Mouse (Mus musculus) gastrocnemius, postnatal 25 days (tissue): Measurements from ENCODE around the gene Mrpl21. TPM values are rescaled to one million over a fixed set of nuclear protein-coding genes. Genes with fewer than 3 reads are reported as not detected.

Experiments used
- DNase-seq: peaks from one replicate; pipeline ENCODE4 v3.0.0; 2022
- total RNA-seq, 2 experiments: library from RNA; stranded (reverse); gene quantifications; 1 replicate in 1 of 2; 2 replicates in 1 of 2; pipeline ENCODE4 v1.2.3; 2021

Gene Mrpl21
- total RNA-seq, 2 experiments from 2014 or later = 57.9 to 63.2 TPM

DNA sequence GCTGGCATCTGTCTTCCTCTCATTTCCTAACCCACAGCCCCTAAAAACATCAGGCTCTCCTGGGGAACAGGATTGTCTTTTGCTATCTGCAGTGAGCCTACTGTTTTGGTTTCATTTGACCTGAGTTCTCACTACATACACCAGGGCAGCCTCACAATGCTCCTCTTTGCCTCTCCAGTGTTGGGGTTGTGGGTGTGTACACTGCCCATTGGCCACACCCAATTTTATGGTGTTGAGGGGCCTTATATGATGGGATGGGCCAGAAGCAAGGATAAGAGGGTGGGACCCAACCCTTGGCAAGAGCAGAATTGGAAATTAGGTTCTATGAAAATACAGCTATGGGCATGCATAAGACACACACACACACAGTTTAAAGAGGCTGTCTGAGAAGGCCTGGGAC is 14.3 kb downstream of the Mrpl21 start:
- DNase-seq = no peak

DNA sequence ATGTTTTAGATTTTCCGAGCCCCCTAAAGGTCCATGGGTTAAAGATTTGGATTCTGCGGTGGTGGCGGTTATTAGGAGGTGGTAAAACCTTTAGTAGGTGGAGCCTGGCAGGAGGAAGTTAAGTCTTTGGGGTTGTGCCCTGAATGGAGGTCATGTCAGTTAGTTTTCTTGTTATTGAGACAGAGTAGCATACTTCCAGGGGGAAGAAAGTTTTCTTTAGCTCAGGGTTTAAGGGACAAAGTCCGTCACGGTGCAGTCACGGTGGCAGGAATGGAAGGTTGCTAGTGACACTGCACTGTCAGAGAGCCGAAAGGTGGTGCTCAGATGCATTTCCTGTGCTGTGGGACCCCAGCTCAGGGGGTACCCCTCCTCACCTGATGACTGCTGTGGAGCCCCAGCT is 15.1 kb downstream of the Mrpl21 start:
- DNase-seq = no peak

DNA sequence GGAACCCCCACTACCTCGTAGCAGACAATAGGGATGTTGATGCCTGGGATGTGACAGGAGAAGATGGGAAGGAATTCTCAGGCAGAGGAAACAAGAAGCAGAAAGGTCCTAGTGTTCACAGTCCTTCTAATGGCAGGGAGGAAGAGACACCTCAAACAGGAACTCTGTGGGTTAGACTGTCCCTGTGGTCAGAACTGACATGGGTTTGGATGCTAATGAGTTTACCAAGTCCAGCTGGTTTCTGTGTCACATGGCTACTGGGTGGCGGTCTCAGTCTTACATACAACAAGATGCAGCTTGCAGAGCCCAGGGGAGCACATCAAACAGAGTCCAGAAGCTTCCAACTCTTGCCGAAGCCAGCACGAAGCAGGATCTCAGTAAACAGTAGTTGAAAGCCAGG is 21.3 kb downstream of the Mrpl21 start:
- DNase-seq = no peak

DNA sequence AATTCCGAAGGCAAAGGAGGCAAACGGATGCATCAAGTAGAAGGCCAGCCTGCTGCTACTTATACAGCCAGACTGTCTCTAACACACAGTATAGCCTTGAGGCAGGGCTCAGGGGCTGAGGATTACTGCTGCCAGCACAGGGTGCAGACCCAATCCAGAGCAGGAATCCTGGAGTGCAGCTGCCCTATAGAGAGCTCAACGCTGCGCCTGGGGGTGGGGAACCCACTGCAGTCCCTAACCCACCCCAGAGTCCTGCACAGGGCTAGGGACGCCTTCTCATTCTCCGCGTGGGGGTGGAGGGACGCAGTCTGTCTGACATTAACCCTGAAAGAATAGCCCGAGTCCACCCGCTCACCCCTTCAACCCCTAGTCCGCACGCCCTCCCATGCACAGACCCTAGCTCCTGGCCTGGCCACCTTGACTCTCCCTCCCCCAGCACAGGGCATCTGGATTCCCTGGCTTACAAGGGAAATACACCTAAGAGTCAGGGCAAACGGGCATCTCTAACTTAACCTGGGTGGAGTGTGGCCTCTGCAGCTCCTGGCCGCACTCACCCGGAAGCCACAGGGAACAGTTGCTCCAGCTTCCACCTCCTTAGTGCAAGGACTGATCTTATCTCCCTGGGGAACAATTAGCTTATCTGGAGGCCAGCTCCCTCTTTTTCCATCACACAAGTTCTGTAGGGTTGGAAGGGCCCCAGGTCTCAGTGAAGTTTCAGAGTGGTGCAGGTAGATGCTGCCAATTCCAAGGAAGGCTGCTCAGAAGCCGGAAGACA is 24.7 kb downstream of the Mrpl21 start:
- no peak for DNase-seq

DNA sequence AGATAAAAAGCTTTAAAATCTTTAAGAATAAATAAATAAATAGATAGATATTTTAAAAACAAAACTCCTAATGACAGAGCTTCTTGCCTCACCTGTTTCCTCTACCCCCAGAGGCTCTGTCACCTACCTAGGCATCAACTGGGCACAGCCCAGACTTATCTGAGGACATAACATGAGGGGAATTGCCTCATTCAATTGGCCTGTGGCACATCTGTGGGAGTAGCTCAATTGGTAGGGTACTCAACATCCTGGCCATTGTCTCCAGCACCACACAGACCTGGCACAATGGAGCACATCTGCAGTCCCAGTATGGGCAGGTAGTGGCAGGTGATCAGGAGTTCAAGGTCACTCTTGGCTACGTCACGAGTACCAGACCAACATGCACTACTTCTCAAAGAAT is 36.6 kb downstream of the Mrpl21 start:
- no peak for DNase-seq

DNA sequence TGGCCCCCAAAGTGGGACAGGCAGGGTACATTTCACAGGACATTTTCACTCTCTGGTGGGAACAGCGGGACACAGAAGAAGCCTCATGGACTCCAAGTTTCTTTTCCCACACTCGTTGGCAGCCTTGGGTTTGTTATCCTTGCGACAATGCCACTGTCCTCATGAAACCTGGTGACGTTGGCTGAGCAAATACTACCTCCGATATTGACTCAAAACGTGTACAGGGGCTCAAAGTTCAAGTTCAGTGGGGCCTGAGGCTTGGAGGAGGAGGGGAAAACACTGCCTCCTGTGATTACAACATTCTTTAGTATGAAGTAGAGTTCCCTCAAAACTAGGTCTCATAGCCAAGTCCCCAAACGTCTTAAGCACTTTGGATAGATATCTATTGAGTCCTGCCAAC is 37.4 kb downstream of the Mrpl21 start:
- DNase-seq = no peak

DNA sequence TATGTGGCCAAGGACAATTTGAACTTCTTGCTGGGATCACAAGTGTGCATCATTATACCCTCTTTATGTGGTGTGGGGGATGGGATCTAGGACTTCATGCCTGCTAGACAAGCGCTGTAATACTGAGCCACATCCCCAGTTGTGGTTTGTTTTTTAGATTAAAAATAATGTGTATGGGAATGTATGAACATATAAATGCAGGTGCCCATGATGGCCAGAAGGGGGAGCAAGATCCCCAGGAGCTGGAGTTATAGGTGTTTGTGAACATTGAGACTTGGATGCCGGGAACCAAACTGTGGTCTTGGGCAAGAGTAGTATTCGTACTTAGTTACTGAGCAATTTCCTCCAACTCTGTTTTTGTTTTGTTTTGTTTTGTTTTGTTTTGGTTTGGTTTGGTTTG is 38.1 kb downstream of the Mrpl21 start:
- DNase-seq = no peak

DNA sequence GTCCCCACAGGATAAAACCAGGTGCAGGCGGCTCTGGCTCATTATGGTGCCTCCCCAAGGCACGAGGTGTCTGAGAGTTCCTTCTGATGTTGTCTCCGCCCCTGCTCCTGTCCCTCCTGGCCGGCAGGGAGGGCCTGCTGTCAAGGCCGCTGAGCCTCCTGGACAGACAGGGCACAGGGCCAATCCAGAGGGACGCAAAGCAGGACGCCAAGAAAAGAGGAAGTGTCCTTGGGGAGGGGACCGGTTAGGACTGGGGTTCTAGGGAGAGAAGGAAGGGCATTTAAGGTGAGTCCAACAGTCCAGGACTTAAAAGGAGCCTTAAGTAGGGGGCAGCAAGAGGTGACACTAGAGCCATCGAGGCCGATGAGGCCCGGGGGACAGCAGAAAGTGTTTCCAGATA is 38.9 kb downstream of the Mrpl21 start:
- DNase-seq = peak; percentile 67

DNA sequence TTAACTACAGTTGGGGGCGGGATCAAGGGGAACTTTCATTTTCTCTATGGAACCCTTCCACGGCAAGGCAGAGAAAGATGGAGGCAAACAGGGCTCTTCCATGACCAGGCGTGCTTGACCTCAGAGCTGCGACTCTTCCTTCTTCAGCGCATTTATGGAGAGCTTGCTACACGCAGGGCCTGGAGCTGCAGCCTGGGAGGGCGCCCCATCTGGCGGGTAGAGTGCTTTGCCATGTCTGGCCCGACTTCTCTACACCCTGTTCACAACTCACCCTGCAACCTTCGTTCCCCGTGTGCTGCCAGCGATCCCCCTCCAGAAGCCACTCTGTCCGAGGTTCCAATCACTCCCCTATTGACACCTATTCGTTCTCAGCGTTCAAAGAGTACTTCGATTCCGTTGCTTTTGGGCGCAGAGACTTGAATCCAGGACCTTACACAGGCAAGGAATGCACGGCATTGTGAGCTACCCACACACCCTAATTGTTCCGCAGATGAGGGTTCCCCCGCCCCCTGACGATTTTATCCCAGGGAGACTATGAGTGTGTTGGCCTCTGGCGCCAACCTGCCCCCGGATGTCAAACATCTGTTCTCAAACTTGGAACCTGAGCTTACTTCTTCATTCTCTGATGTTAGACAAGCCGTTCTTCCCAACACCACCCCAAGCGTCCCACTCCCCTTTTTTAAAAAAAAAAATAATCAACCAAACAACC is 39.7 kb downstream of the Mrpl21 start, which contains the start of gene Cpt1a:
TSS of gene Cpt1a (plus strand) at position 74 of the 709 bp plus-strand sequence.
- DNase-seq = peak; percentile 64

DNA sequence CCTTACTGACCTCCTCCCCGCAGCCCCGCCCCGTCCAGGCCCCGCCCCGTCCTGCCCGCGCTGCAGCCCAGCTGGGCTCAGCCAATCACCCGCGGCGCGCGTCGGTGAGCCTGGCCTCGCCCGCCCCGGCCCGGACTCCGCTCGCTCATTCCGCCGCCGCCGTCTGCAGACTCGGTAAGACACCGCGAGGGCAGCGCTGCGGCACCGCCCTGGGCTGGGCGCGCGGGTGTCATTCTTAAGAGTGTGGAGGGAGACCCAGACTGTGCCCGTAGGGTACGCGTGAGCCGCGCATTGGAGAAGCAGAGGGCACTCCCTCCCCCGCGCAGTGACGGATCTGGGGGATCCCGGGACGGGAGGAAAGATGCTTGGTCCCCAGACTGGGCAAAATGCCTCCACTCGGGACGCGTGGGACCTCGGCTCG is 40.5 kb downstream of the Mrpl21 start:
- peak; percentile 92 for DNase-seq

DNA sequence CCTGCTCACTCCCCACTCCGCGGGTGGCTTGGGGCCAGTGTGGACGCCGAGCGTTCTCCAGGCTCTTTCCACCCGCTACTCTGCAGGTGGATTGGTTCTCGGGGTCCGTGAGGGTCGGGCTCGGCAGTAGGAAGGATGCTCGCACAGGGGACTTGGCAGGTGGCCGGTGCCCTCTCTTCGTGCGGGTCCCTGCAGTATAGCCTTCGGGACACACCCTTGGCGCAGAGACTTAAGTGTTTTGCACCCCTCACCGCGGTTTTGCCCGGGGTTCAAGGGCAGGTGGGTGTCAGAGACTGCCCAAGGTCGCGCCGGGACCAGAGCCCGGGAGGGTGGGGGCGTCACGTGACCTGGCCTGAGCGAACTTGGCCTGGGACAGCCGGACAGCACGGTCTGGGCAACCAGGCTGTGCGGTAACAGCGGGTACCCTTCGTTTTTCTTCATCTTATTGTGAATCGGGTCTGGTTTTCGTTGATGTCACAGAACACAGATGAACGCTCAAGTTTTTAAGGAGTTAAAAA is 41.1 kb downstream of the Mrpl21 start:
- DNase-seq = peak; percentile 76

DNA sequence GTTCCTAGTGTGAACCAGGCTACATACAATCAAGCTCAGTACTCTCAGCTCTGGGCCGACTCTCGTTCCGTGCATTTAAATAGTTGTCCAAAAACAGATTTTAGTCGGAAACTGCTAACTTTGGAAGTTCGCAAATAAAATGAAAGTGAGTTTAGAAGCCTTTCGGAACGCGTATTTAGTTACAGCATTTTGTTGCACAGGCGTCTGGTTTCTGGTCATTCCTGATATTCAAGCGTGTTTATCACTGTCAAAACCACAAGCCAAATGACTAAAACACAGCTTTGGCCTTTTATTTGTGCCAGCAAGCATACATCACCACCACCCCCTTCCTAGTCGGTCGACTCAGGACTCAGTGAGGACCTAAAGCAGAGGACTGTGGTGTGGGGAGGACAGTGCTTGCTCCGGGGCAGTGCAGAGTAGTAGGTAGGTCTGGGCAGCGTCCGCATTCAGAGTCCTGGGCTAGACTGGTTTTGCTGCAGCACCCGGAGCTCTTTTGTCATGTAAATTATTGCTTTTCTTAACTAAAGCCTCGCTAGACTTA is 41.6 kb downstream of the Mrpl21 start:
- DNase-seq = peak; percentile 21

DNA sequence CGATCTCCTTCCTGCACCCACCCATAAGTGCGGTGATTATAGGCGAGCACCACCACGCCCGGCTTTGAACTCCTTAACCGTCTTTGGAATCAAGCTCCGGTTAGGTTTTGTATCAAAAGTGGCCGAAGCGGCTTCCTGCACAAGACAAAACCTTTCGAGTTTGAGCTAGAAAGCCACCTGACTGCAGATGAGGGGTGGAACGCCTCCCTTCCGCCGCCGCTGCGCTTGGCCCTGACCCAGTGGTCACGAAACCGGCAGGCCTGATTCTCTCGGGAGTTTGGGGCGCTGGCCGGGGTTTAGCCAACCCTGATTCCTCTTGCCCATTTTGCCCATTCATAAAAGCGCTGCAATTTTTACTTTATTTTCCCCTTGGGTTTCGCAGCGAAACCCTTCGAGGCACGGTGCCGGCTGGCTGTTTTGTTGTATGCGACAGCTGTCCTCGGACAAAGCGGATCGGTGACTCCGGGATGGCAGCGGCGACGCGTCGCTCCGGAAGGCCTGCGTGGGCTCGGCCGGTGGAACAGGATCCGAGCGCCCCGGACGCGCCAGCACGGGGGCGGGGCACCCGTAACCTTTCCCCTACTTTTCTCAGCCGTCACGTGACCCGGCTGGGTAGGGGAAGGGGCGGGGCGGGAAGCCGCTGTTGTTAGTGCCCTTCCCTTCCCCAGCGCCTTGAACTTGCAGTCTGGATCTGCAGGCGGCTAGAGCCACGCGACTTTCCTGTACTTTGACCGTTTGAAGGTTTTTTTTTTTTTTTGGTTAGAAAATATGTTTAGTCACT is 42.4 kb downstream of the Mrpl21 start:
- DNase-seq = peak; percentile 94

DNA sequence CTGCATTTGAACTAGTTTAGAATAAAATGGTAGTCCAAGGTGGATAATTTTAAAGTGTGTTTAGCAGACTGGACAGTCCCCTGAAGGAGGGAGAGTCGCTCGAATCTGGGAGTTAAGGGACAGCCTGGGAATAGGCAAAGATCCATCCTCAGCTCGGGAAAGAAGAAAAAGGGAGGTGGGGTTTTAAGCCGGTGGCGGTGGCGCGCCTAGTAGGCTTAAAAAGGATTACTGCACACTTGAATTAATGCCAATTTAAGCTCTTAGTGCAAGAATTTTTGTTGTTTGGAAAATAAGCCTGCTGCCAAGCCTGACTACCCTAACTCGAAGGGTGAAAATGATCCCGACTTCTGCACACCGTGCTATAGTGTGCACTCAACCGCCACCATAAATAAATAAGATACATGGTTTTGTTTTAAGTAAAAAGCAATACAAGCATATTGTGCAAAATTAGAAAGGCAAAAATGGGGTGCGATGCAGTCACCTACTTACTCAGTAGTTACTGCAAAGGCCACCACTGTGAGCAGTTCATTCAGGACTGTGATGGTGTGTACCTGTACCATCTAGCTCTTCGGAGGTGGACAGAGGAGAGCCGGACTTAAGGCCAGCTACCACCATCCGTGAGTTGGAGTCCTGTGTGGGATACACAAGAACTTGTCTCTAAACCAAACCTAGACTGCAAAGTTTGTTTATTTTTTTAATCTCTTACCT is 43.2 kb downstream of the Mrpl21 start:
- DNase-seq = peak; percentile 20

DNA sequence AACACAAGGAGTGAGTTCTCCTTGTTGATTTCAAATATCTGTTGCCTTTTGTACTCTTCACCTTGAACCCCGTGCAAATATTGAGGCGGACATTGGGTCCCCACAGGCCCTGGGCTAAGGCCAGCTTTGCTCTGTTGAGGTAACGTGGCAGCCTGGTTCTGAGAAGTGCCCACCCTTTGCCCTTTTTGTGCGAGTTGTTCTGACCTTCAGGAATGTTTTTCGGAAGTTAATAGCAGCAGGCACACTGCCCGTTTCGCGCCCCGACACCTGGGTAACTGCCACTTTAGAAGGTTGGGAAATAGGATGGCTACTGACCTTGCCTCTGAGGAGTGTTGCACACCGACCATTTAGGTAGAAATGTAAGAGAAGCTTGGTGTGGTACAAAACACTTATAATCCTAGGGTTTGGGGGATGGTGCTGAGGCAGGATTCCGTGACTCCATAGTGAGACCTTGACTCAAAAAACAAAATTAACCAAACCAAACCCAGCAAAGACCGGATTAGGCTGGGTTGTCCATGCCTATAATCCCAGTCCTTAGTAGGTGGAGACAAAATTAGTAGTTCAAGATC is 43.9 kb downstream of the Mrpl21 start:
- no peak for DNase-seq

DNA sequence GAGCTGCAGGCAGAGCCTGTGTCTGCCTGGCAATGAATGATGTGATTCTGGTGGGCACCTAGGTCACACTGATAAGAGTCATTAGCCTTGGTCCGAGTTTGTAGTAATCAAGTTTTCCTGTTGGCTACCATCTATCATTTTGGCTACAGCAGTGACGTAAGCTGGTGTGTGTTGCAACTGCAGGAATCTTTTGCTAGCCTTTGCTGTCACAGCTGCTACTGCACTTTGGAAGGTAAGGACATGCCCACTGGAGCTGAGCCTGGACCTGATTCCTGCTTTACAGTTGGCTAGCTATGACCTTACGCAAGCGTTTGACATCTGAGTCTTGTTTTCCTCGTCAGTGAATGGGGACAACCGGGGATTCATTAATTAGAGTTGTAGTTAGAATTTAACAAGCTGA is 50.5 kb downstream of the Mrpl21 start:
- peak; percentile 73 for DNase-seq

DNA sequence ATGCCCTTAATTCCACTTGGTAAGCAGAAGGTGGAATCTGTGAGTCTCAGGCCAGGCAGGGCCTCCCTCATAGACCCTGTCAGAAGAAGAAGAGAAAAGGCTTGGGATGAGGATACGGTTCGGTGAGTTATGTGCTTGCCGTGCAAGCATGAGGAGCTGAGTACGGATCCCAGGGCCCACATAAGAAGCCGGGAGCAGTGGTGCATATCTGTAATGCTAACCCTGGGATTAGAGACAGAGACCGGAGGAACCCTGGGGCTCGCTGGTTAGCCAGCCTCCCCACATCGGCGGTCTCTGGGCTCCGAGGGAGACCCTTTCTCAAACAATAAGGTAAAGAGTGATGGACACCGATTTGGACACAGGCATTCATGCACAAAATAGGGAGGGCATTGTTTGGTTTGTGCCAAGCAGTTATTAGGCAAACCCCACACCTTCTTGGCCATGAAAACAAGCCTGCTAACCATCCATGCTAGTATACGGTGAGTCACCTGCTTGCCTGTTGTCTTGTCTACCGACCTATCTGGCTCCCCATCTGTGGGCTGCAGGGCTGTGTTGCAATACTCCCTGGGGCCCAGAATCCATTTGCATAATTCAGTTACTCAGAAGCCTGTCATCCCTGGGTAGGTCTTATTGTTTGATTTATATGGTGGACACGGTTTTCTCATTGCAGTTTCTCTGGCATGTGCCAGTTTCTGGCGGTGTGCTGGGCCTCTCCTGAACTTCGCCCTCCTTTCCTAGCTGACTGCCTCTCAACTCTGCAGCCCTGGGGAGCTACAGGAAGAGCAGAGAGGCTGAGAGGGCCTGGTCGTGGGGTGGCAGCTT is 51.2 kb downstream of the Mrpl21 start:
- no peak for DNase-seq

DNA sequence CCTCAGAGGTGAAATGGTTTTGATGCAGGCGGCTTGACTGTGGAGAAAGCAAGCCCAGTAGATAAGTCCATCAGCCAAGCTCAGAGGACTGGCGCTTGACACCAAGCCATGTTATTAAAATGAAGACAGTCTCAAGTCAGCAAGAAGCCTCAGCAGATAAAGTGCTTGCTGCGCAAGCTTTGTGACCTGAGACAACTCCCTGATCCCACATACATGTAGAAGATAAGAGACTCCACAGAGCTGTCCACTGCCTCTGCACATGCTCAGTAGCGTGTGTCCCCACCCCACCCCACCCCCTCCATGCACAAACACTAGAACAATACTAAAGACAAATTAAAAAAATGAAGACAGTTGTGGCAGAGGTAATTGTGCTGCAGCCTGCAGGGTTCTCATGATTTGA is 51.8 kb downstream of the Mrpl21 start:
- no peak for DNase-seq

DNA sequence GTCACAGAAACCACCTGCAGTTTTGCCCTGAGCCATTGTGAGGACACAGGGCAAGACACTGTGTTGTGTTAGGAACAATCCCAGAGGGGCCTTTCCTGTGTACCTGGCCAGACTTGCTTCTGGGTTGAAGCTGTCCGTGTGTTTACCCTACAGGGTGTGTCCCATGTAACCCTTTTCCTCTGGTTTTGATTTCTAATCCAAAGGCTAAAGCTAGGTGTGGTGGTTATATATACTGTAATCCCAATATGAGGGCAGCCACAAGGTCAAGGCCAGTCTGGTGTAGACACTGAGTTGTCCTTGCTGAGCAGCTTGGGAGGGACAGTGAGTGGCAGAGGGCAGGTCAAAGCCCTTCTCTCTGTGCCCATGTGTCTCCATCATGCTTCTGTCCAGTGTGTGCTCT is 53.2 kb downstream of the Mrpl21 start:
- no peak for DNase-seq

DNA sequence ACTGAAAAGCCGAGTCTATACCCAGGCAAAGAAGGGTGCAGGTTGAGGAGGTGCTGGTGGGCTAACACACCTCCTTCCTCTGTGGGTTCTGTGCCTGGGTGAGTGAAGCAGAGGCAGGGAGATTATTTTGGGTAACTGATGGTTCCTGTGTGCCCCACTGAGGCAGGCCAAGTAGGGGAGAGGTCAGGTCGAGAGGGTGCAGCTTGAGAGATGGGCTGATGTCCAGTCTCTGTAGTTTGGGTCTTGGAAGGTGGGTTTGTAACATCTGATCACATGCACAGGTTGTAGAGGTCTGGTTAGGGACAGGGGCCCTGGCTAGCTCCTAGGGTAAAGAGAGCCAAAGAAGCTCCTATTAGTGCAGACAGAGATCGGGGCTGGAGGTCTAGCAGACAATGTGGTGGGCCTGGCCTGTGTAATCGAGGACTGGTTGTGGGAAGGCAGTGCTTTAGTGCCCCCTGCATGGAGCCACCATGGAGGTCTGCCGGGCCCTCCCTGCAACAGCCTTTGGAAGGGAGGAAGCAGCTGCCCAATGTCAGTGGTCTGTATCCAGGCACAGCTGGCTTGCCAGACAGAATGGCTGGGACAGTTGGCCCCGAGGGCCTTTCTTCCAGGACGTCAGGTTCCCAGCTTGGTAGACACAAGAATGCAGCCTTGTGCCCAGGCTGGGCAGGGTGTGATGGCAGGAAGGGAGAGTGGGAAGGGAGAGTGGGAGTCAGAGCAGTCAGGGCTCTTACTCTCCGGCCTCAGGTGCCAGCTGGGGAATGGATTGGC is 54.0 kb downstream of the Mrpl21 start:
- peak; percentile 31 for DNase-seq
